Mouse (Mus musculus): Measurements from ENCODE around the gene Slc4a7. TPM values are rescaled to one million over a fixed set of nuclear protein-coding genes. Genes with fewer than 3 reads are reported as not detected.

Slc4a7 gene
- polyA plus RNA-seq, 1 experiment, result 5.5 TPM

- Histone ChIP-seq H3K27ac (ENCODE audit: control insufficient read depth, insufficient read depth, low read length) (no peak overlapping the region), H3K4me1 (replicated peaks; ENCODE audit: control insufficient read depth, insufficient read depth, low read length) (no peaks in the 10 kb centered on the region), H3K36me3 (ENCODE audit: control insufficient read depth, insufficient read depth, low read length) (no peaks in the 10 kb centered on the region), H3K4me3 (ENCODE audit: control insufficient read depth, insufficient read depth, low read length) (peak overlapping the region; percentile 71), H3K27me3 (ENCODE audit: control insufficient read depth, insufficient read depth, low read length) (no peaks in the 10 kb centered on the region)
- TF ChIP-seq POLR2A (IDR thresholded peaks at IDR 0.05; ENCODE audit: control insufficient read depth, extremely low read depth, insufficient read depth, low read length, poor library complexity) (peak; percentile 83), CTCF (IDR thresholded peaks at IDR 0.05; ENCODE audit: borderline replicate concordance, control insufficient read depth, extremely low read depth, insufficient read depth, low read length, poor library complexity) (0 out of 2 replicates have a peak, but pooled peaks have one; percentile 12)
- DNase-seq, result peak; percentile 90
- WGBS, result under 1% methylated on average over 56 of the region's 85 CpGs
Observed at GRCm38 (mm10) chr14:14702399-14703345, 593 bp downstream of the Slc4a7 start.

GRCm38 (mm10) chr14:14703346-14703871 is 1.3 kb downstream of the Slc4a7 start:
- Histone ChIP-seq H3K4me3 (ENCODE audit: control insufficient read depth, insufficient read depth, low read length) (peak overlapping the region; percentile 71), H3K27me3 (ENCODE audit: control insufficient read depth, insufficient read depth, low read length) (no peaks in the 10 kb centered on the region), H3K4me1 (replicated peaks; ENCODE audit: control insufficient read depth, insufficient read depth, low read length) (no peaks in the 10 kb centered on the region), H3K36me3 (ENCODE audit: control insufficient read depth, insufficient read depth, low read length) (no peaks in the 10 kb centered on the region), H3K27ac (ENCODE audit: control insufficient read depth, insufficient read depth, low read length) (no peak overlapping the region)
- DNase-seq, result no peak
- TF ChIP-seq CTCF (IDR thresholded peaks at IDR 0.05; ENCODE audit: borderline replicate concordance, control insufficient read depth, extremely low read depth, insufficient read depth, low read length, poor library complexity) (no peak), POLR2A (IDR thresholded peaks at IDR 0.05; ENCODE audit: control insufficient read depth, extremely low read depth, insufficient read depth, low read length, poor library complexity) (no peak)
- WGBS, result under 1% methylated on average over 57 of the region's 60 CpGs

- H3K36me3 ChIP-seq (ENCODE audit: control insufficient read depth, insufficient read depth, low read length), result no peaks in the 10 kb centered on the region
- H3K27me3 ChIP-seq (ENCODE audit: control insufficient read depth, insufficient read depth, low read length), result no peaks in the 10 kb centered on the region
- no peak overlapping the region for H3K27ac ChIP-seq (ENCODE audit: control insufficient read depth, insufficient read depth, low read length)
- 97% methylated on average over 2 of the region's 2 CpGs for WGBS
- H3K4me3 ChIP-seq (ENCODE audit: control insufficient read depth, insufficient read depth, low read length), result no peak overlapping the region
- no peak for TF ChIP-seq POLR2A (IDR thresholded peaks at IDR 0.05; ENCODE audit: control insufficient read depth, extremely low read depth, insufficient read depth, low read length, poor library complexity)
- TF ChIP-seq CTCF (IDR thresholded peaks at IDR 0.05; ENCODE audit: borderline replicate concordance, control insufficient read depth, extremely low read depth, insufficient read depth, low read length, poor library complexity), result no peak
- DNase-seq, result no peak
- H3K4me1 ChIP-seq (replicated peaks; ENCODE audit: control insufficient read depth, insufficient read depth, low read length), result no peaks in the 10 kb centered on the region
Observed at GRCm38 (mm10) chr14:14704651-14705050, 2.6 kb downstream of the Slc4a7 start.

GRCm38 (mm10) chr14:14705126-14705525 is 3.0 kb downstream of the Slc4a7 start:
- Histone ChIP-seq H3K4me1 (replicated peaks; ENCODE audit: control insufficient read depth, insufficient read depth, low read length) (no peaks in the 10 kb centered on the region), H3K27me3 (ENCODE audit: control insufficient read depth, insufficient read depth, low read length) (no peaks in the 10 kb centered on the region), H3K27ac (ENCODE audit: control insufficient read depth, insufficient read depth, low read length) (no peak overlapping the region), H3K36me3 (ENCODE audit: control insufficient read depth, insufficient read depth, low read length) (no peaks in the 10 kb centered on the region), H3K4me3 (ENCODE audit: control insufficient read depth, insufficient read depth, low read length) (no peak overlapping the region)
- WGBS, result 94% methylated on average over 3 of the region's 3 CpGs
- TF ChIP-seq POLR2A (IDR thresholded peaks at IDR 0.05; ENCODE audit: control insufficient read depth, extremely low read depth, insufficient read depth, low read length, poor library complexity), result no peak
- TF ChIP-seq CTCF (IDR thresholded peaks at IDR 0.05; ENCODE audit: borderline replicate concordance, control insufficient read depth, extremely low read depth, insufficient read depth, low read length, poor library complexity), result no peak
- DNase-seq, result no peak

GRCm38 (mm10) chr14:14706381-14706780 is 4.3 kb downstream of the Slc4a7 start:
- H3K27ac ChIP-seq (ENCODE audit: control insufficient read depth, insufficient read depth, low read length), result no peak overlapping the region
- DNase-seq, result no peak
- no peak overlapping the region for H3K4me3 ChIP-seq (ENCODE audit: control insufficient read depth, insufficient read depth, low read length)
- no peak for TF ChIP-seq CTCF (IDR thresholded peaks at IDR 0.05; ENCODE audit: borderline replicate concordance, control insufficient read depth, extremely low read depth, insufficient read depth, low read length, poor library complexity)
- TF ChIP-seq POLR2A (IDR thresholded peaks at IDR 0.05; ENCODE audit: control insufficient read depth, extremely low read depth, insufficient read depth, low read length, poor library complexity), result no peak
- no peaks in the 10 kb centered on the region for H3K4me1 ChIP-seq (replicated peaks; ENCODE audit: control insufficient read depth, insufficient read depth, low read length)
- WGBS, result 80% methylated on average over 1 of the region's 1 CpGs
- H3K36me3 ChIP-seq (ENCODE audit: control insufficient read depth, insufficient read depth, low read length), result no peaks in the 10 kb centered on the region
- H3K27me3 ChIP-seq (ENCODE audit: control insufficient read depth, insufficient read depth, low read length), result no peaks in the 10 kb centered on the region

GRCm38 (mm10) chr14:14707061-14707460 is 5.0 kb downstream of the Slc4a7 start:
- H3K4me1 ChIP-seq (replicated peaks; ENCODE audit: control insufficient read depth, insufficient read depth, low read length), result no peaks in the 10 kb centered on the region
- H3K4me3 ChIP-seq (ENCODE audit: control insufficient read depth, insufficient read depth, low read length), result no peak overlapping the region
- TF ChIP-seq CTCF (IDR thresholded peaks at IDR 0.05; ENCODE audit: borderline replicate concordance, control insufficient read depth, extremely low read depth, insufficient read depth, low read length, poor library complexity), result no peak
- TF ChIP-seq POLR2A (IDR thresholded peaks at IDR 0.05; ENCODE audit: control insufficient read depth, extremely low read depth, insufficient read depth, low read length, poor library complexity), result no peak
- no peaks in the 10 kb centered on the region for H3K27me3 ChIP-seq (ENCODE audit: control insufficient read depth, insufficient read depth, low read length)
- no peak for DNase-seq
- H3K27ac ChIP-seq (ENCODE audit: control insufficient read depth, insufficient read depth, low read length), result no peak overlapping the region
- WGBS, result 78% methylated on average over 1 of the region's 1 CpGs
- H3K36me3 ChIP-seq (ENCODE audit: control insufficient read depth, insufficient read depth, low read length), result no peaks in the 10 kb centered on the region
